Mouse (Mus musculus) heart, postnatal 36 days (tissue): ENCODE measurements around the gene Rad18. TPM values are rescaled to one million over a fixed set of nuclear protein-coding genes. Genes with fewer than 3 reads are reported as not detected.

Source experiments
- DNase-seq, 2 experiments: peaks; one replicate each; pipeline ENCODE4 v3.0.0; 2021 to 2022
- intact Hi-C: fragments of 180-260 bp; cut with DNase I; formaldehyde crosslinking; loops from one replicate; pipeline ENCODE4 v1.15.1; 2025
- total RNA-seq, 2 experiments: library from RNA; stranded (reverse); gene quantifications; 2 replicates each; pipeline ENCODE4 v1.2.3; 2021

The Rad18 gene
- total RNA-seq, 2 experiments from 2014 or later = 1.5 to 2.1 TPM

DNA sequence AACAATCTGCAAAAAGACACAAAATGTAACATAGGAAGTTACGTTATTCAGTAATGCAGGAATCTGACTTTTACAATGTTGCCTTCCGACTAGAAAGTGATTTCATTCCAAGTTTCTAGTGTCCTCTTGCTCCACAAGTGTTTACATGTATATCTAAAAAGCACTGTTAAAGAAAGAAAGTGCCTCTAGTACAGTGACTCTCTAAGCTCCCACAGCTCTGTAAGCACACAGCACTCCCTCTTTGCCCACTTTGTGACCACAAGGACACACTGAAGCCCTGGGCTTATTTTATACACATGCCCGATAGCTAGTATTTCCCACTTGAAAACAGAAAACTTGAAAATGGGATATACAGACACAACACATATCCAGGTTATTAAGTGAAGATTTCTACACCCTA, 8.5 kb downstream of the Rad18 start:
- intact Hi-C loops = no loop called here
- DNase-seq = no peak

DNA sequence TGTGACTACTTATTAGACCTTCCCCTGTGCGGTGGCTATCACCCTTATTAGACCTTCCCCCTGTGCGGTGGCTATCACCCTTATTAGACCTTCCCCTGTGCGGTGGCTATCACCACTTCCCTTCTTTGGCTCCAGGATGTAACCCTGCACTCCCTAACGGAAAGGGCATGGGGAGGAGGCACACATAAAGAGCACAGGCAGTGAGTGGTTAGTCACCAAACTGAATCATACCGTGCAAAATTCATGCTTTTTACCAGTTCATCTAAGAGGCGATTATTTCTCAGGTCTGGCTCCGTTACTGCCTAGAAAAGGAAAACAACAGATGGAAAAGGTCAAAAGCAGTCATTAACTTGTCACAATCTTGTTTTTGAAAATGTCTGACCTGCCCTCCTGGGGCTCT, 10.0 kb downstream of the Rad18 start:
- DNase-seq = no peak
- intact Hi-C loops = no loop called here

DNA sequence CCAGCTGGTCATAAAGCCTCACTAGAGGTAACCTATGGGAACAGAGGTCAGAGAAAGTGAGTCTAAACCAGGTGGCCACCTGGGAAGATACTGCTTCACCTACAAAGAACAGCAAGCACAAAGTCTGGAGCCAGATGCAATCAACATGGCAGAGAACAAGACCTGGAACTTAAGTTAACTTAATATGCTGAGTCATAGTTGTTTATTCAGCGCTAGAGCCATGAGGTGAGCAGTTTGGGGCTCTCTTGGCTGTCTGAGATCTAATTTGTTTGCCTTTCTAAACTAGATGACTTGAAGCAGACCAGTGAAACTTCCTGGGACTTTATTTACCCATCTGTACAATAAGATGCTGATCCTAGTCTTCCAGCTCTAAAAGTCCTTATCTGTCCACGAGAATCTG, 12.4 kb downstream of the Rad18 start:
- no peak for DNase-seq
- intact Hi-C loops = no loop called here

DNA sequence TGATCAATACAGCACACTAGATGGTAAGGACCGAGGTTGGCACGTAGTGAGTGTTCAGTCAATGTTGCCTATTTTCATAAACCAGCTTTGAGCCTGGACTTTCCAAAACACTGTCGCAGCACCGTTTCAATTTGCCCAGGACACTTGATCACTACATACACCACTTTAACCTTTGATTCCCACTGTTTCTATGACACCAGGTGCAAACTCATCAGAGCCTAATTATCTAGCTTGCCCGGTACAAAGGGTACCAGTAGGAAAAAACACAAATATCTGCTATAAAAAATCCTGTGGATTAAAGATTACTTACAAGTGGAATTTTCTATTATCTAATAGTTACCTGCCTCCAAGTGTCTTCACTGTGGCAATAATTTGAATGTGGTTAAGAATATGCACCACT, 64.4 kb downstream of the Rad18 start:
- intact Hi-C loops = no loop called here
- no peak for DNase-seq

DNA sequence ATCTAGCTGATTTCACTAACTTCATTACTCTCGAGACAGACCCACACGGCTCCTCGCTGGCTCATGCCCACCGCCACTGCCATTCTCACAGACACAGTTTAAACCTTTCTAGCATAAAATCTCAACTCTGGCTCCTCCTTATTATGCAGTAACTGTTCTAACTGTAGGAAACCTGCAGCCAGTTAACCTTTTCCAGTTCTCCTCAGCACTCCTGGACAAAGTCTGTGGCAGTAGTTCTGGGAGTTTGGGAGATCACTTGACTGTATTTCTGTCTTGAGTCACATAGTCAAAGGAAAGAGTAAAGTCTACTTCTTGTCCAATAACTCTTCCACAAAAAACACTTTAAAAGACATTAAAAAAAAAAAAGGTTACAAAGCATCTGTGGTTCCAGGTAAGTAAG, 66.2 kb downstream of the Rad18 start:
- DNase-seq = no peak

DNA sequence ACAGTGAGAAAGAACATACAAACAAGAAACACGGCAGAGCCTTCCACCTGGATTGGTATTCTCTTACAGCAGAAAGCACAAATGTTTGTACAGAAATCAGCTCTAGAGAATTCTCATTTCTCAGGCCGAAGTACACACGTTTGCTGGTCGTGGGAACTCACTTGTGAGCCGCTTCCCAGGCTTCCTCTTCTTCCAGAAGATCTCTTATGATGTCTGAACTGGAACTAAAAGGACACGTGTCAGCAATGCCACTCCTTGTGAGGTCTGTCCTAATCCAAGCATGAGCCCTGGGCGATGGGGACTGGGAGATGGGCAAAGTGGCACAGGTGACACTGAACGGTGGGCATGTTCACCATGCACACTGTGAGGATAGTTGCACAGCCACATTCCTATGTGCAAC, 68.2 kb downstream of the Rad18 start:
- no peak for DNase-seq
- intact Hi-C loops = no loop called here

More for the DNA sequence above, 66.2 kb downstream of the Rad18 start:
- intact Hi-C loops = no loop called here

DNA sequence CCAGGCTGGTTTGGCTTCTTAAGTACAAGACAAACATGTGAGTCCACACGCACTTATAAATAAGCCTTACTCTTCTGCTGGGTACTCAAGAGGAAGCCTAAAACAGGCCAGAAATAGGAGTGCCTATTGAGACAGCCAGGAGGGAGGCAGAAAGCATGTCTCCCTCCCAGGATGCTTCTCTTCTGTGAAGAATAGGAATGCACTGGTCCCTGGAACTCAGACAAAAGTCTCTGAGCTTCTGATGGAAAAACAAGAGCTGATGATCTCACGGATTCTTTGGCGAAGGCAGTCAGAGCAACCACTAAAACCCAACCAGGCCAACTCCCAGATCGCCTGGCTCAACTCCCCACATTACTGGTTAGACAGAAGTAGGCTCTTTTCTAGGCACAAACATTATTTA, 74.2 kb downstream of the Rad18 start:
- no peak for DNase-seq
- intact Hi-C loops = no loop called here

DNA sequence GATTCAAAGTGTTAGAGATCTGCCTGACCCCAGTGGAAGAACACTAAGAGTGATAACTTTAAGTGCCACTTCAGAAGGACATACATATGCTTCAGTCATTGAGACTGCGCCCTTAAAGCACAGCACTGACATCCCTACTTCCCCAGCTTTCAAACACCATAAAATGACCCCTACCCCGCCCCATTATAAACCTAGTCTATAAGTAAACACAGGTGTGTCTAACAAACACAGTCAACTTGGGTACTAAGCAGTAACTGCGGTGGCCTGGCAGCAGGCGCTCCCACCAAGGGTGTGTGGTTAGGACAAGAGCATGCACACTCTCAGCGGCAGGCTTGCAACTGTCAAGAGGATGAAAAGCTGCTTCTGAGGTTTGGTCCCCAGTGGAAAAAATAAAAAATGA, 76.5 kb downstream of the Rad18 start:
- intact Hi-C loops = no loop called here
- DNase-seq = no peak

DNA sequence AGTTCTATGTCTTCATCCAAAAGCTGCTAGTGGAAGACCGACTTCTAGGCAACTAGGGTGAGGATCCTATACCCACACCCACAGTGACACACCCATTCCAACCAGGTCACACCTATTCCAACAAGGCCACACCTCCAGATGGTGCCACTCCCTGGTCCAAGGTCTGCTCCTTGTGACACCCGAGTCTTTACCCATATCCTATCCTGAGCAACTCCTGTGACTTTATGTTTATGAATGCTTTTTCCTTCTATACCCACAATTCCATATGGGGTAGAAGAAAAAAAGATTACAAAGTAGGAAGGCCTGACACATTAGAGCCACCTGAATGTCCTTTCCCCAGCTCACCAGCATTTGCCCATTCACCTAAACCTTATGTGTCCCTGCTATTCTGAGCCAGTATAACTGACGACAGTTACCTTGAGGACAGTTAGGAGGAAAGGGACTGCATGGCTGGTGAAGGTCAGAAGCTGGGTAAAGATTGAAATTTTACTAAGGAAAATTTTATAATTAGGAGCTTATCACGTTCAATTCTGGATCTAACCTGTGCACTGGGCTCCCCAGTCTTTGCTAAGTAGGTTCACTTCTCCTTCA, 78.7 kb downstream of the Rad18 start:
- DNase-seq = no peak
- intact Hi-C loops = no loop called here

DNA sequence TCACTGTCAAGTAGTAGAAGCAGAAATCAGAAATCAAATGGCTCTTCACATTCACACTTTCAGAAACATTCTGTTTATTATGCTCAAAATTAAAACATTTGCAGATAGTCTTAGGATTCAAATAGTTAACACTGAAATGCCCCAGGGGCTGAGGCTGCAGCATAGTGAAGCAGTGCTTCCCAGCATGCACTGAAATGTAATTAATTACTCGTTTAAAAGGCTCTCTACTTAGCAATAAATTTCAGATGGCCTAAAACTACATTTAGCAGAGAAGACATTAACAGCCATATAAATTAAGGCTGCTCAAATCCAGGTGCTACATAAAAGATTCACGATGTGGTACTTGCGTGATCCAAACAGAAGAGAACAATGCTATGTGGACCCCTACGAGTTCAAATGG, 87.5 kb downstream of the Rad18 start:
- no peak for DNase-seq
- intact Hi-C loops = no loop called here

DNA sequence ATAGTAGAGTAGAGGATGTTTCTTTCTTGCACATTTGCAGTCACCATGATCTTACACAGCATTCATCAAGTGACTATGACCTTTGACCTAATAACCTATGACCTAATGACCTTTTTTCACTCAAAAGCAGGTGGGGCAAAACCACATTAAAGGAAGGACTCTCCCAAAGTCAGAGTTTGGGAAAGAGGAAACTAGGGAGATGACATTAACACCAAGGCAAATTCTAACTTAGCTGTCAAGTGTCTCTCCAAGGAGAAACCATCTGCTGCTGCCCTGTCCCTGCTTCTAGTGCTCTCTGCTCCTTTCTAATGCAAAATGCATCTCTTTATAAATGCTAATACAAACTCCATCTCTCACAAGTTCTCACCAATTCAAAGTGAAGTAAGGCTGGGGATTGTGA, 92.6 kb downstream of the Rad18 start:
- DNase-seq = no peak
- intact Hi-C loops = no loop called here

DNA sequence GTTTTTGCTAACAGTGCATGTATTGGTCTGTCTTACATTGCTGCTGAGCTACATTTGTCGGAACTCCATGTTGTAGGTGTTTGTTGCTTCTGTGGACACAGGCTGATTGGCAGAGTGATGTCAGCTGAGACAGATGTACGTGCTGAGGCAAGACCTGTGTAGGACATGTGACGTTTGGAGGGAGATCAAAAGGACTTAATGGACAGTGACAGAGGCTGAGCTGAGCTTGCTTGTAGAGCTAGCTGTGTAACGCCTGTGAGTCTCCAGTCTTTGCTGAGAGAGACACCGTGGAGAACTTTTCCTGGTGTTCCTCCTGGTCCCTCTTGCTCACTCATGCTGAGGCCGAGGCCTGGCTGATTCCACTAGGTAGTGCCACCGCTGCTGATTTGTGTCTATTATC, 101.5 kb downstream of the Rad18 start:
- DNase-seq = no peak
- intact Hi-C loops = no loop called here

DNA sequence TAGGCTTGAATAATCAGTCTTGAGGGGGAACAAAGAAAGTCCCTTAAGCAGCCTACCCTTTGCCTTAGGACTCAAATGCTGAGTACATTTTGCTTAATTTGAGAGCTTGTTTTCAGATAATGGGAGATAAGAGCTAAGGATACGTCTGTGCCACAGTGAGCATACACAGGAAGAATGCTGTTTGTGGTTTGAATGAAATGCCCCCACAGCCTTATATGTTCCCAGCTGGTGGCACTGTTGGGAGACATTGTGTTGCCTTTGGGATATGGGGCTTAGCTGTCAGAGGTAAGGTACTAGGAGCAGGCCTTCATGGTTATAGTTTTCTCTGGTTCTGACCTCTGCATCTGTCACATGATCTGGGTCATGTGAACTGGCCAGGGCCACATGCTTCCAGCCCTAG, 108.6 kb downstream of the Rad18 start:
- DNase-seq = no peak
- intact Hi-C loops = no loop called here

DNA sequence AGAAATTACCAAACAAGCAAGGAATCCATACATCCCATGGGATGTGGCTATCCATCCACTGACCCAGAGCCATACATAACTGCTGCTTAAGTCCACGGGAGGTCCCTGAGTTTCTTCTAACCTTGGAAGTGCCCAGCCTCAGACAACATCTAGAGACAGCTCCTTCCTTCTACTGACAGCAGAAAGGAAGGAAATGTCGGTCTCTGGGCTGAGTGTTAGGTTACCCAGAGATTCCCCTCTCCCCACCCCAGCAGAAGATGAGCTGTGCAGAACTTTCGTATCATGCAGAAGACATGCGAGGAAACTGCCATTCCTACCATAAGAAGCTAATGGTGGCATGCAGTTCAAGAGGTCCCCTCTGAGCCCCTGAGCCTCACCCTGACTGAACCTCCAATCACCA, 109.5 kb downstream of the Rad18 start:
- DNase-seq = no peak
- intact Hi-C loops = no loop called here

DNA sequence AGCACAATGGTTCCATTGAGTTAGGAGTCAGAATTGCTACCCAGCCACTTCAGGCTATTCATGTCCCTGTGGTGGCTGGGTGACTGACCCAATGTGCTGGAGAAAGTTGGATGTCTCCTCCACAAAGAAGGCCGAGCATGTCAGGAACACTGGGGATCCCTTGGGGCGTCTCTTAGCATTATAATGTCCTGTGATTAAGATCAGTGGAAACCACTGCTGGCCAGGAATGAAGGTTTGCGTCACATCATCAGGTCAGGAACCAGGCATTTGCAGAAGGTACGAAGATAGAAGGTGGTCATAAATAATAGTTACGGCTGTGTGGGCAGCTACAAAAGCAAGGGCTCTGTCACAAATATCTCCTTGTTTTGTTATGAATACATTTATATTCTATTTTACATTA, 111.5 kb downstream of the Rad18 start:
- no peak for DNase-seq
- intact Hi-C loops = no loop called here

DNA sequence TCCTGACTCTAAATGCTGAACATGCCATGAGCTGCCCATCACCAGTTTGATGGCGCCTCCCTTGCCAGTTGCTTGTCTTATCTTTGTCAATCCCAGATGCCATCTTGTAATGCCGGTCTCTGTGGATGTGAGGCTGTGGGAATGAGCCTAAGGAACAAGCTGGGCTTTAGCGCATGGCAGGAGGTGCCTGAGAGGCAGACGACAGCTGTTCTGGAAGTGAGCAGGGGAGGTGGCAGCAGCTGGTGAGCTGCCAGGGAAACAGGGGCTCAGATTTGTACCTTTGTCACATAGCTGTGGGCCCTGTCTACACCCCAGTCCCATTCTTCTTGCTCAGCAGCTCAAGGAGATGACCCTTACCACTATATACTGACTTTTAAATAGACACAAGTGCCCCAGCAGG, 114.5 kb downstream of the Rad18 start:
- DNase-seq = no peak
- intact Hi-C loops = no loop called here

DNA sequence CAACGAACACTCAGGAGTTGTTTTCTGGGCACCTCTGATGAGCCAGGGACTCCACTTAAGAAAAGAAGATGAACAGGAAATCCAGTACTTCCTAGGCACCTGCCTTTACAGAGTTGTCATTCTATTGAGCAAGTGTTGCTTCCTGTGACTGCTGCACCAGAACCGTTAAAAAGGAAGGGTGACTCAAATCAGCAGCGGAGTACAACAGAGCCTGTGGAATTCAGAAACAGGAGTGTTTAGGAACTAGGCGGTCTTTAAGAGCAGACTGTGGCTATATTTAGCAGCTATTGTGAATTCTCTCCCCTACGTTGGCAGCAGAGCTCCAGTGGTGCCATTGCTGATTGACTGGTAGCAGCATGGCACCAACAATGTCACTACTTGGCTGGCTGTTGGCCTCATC, 119.3 kb downstream of the Rad18 start:
- intact Hi-C loops = no loop called here

DNA sequence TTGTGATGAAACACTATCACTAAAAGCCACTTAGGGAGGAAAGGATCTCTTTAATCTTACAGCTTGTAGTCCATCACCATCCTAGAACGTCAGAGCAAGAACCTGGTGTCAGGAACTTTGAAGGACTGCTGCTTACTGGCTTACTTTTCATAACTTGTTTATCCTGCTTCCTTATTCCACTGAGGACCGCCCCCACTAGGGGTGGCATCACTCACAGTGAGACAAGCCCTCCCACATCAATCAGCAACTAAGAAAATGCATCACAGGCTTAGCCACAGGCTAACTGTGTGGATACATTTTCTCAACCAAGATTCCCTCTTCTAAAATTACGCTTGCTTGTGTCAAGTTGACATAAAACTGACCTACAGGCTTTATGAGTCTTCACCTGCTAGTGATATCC, 121.9 kb downstream of the Rad18 start:
- DNase-seq = no peak
- intact Hi-C loops = no loop called here

More for the DNA sequence above, 119.3 kb downstream of the Rad18 start:
- no peak for DNase-seq

DNA sequence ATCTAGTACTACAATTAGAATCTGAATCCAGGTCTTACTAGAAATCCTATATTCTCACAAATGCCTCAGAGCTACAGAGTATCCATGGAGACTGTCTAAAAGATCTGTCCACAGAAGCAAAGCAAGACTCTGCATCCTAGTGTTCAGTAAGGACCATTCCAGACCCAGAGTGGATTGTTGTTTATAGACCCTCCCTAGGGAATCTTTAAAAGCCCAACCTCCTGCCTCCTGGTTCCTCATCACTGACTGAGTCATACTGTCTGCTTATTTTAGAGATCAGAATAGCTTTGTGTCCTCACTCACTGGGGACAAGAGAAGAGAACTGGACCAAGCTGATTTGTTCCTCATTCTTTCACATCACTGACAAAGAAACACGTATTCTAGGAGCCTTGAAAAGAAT, 126.1 kb downstream of the Rad18 start:
- intact Hi-C loops = no loop called here
- no peak for DNase-seq
